Mouse (Mus musculus): ENCODE results near the gene Hoxa9.

GRCm38 (mm10) chr6:52201269-52201668 is 29.6 kb downstream of the Hoxa9 start:
- TF ChIP-seq CTCF (IDR thresholded peaks at IDR 0.05; ENCODE audit: low read depth, low read length) (no peak), POLR2A (IDR thresholded peaks at IDR 0.05; ENCODE audit: borderline replicate concordance, low read depth, low read length) (no peak)

Data from bone marrow macrophage, adult 2 months (primary cell).